Mouse (Mus musculus): ENCODE measurements around the gene Mthfr.

GRCm38 (mm10) chr4:148083176-148083899, 44.5 kb downstream of the Mthfr start:
- TF ChIP-seq EP300 (IDR thresholded peaks at IDR 0.05; ENCODE audit: low read depth) (no peak), CTCF (IDR thresholded peaks at IDR 0.05; ENCODE audit: low read depth) (no peak)

Data from liver, embryonic 14.5 days (tissue).